Mouse (Mus musculus): ENCODE measurements around the gene Fbxw8.

The Fbxw8 gene

DNA sequence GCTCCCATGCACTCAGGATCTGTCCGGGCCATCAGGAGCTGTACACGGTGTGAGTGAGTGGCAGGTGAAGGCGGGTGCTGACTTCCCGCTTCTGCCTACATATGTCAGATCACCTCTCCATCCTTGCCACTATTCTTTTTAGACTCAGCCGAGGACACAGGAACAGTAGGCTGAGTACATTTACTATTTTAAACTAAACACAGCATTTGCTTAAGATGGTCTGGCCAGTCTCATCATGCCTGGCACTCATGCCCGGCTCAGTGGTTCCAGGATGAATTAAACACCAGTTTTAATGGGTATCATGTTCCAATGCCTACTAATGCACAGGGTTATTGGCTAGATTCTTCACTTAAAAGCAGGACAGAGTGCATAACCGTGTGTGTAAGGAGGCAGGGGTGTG, 42.2 kb downstream of the Fbxw8 start:
- in situ Hi-C loops (cut with MboI; ENCODE audit: unreplicated experiment in 2 of 2), result no loop called here

GRCm38 (mm10) chr5:118108794-118109440, 46.3 kb downstream of the Fbxw8 start:
- in situ Hi-C loops (cut with MboI; ENCODE audit: unreplicated experiment in 2 of 2), result no loop called here

DNA sequence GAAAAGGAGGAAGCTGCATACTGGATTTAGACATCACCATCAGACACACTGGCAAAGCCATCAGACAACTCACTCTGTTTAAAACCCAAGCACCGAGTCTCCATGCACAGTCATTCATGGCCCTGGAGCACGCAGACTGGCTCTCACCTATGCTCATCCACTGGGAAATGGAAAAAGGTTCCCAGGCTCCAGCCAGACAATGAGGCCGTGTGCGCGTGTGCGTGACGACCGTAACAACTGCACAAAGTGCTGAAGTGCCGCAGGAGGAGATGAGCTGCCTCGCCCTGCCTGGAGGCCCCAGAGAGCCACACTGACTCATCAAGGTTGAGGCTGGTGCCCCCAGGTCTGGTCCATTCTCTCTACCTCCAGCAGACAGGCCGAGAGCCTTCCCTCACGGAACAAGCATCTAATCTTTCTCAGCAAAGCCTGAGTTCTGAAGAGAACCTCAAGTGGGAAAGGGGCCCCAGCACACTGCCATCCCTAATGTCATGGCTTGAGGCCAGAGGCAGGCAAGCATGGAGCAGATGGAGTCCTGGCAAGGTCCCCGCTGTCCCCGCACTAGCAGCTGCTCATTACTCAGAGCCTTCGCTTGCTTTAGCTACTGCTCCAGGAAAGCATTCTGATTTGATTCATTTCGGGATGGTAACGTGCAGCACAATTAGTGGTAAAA, 47.0 kb downstream of the Fbxw8 start:
- in situ Hi-C loops (cut with MboI; ENCODE audit: unreplicated experiment in 2 of 2), result no loop called here

DNA sequence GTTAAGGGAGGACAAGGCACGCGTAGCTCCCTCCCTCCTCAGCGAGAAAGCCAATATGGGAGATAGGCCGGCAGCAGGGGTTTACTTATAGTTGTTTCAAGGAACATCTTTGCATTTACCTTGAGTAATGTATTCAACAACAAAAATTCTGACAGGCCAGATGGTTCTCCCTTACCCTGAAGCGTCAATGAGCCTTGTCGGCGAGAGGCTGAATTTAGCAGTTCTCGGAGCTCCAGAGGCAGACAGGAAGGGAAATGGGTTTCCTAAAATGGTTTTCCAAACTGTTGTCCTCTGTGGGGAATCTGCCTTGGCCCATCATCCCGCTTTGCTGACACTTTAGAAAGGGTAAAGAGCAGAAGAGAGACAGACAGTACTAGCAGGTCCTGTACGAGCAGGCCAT, 48.6 kb downstream of the Fbxw8 start:
- in situ Hi-C loops (cut with MboI; ENCODE audit: unreplicated experiment in 2 of 2), result no loop called here

DNA sequence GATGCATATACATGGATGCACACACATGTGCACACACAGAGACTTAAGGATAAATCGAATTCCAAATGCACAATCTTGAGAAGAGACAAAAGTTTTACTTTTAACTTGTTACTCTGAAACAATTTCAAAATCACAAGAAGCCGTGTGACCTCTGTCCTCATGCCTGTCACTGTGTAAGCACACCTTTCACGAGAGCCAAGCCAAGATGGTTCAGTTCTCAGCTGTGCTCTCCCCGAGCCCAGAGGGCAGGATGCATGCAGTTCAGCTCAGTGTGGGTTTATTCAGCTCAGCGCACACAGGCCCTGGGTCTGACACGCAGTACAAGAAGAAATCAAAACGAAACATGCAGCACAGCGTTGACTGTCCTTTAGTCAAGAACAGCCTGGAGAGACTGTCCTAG, 49.7 kb downstream of the Fbxw8 start:
- in situ Hi-C loops (cut with MboI; ENCODE audit: unreplicated experiment in 2 of 2), result no loop called here

DNA sequence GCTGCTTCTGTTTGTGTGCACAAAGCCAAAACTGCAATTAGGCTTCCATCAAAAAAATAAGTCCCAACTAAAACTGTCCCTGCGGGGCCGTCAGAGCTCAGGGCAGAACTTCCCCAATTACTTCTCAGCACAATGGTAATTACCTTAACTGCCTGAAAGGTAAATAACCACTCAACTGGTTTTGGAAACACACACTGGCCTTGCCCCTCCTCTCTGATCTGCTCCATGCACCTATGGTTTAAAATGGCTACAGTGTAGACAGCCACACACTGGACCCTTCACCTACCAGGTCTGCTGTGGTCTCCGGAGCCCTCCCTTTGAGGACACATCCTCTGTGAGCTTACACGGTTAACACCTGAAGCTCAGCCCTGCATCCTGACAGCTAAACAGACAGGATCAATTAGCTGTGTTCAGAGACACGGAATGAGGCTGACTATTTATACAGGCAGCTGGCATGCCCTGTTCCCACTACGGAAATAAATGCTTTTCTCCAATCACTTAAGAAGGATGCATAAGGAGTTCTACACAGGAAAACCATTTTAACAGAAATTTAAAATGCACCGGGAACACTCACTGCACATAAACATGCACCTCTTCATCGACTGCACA, 55.3 kb downstream of the Fbxw8 start:
- in situ Hi-C loops (cut with MboI; ENCODE audit: unreplicated experiment in 2 of 2), result loop anchor here in 1 of 2 experiments (25.0 kb wide), 1 partner anchor 662 kb away; no protein-coding TSS in a partner anchor

- in situ Hi-C loops (cut with MboI; ENCODE audit: unreplicated experiment in 2 of 2), result loop anchor here in 1 of 2 experiments (25.0 kb wide), 1 partner anchor 663 kb away; no protein-coding TSS in a partner anchor
Measured at GRCm38 (mm10) chr5:118099069-118099869, 56.0 kb downstream of the Fbxw8 start.

DNA sequence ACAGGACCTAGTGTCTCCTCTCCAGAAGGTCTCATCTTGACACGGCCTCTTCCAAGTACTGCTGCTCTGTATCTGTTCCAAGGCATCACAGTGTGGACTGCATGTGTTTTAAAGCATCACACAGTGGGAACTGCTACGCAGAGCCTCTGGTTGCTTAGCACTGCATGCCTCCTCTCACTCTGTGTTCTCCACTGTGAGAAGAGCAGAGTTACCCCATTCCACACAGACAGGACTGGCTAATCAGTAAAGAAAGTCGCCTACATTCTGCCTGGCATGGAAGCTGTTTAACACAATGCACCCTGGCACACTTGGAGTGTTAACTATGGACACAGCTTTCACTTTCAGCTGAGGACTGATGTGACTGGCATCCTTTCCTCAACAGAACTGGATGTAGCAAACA, 58.9 kb downstream of the Fbxw8 start:
- in situ Hi-C loops (cut with MboI; ENCODE audit: unreplicated experiment in 2 of 2), result loop anchor here in 1 of 2 experiments (25.0 kb wide), 1 partner anchor 666 kb away; no protein-coding TSS in a partner anchor

GRCm38 (mm10) chr5:118095849-118096248, 59.4 kb downstream of the Fbxw8 start:
- in situ Hi-C loops (cut with MboI; ENCODE audit: unreplicated experiment in 2 of 2), result loop anchor here in 1 of 2 experiments (25.0 kb wide), 1 partner anchor 666 kb away; no protein-coding TSS in a partner anchor

GRCm38 (mm10) chr5:118095433-118095832, 59.8 kb downstream of the Fbxw8 start:
- in situ Hi-C loops (cut with MboI; ENCODE audit: unreplicated experiment in 2 of 2), result loop anchor here in 1 of 2 experiments (25.0 kb wide), 1 partner anchor 667 kb away; no protein-coding TSS in a partner anchor

DNA sequence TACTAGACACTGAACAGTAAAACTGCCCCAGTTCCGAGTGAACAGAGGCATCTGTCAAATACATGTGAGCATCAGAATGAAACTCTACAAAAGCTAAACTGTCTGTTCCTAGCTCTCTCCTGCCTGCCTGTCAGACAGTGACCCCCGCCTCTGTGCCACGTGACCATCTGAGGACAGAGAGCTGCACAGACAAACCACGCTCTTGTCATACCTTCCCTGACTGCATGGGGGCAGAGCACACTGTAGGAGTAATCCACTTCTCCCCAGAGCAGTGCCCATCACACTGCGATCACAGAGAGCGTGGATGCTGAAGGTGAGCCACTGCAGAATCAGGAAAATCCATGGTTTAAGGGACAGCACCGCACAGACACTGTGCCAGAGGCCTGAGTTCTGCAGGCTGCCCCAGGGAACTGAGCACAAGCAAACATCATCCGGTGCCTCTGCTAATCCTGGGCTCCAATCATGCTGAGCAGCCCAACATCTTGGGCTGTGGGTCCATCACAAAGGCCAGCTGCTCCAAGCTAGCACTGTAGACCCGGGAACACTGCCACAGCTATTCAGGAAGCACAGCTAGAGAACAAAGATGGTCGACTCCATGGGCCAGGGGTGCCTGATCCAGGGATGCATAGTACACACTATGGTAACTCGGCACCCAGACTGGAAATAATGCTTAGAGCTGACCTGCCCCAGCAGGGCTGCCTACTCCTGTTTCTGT, 61.8 kb downstream of the Fbxw8 start:
- in situ Hi-C loops (cut with MboI; ENCODE audit: unreplicated experiment in 2 of 2), result loop anchor here in 1 of 2 experiments (25.0 kb wide), 1 partner anchor 669 kb away; no protein-coding TSS in a partner anchor

DNA sequence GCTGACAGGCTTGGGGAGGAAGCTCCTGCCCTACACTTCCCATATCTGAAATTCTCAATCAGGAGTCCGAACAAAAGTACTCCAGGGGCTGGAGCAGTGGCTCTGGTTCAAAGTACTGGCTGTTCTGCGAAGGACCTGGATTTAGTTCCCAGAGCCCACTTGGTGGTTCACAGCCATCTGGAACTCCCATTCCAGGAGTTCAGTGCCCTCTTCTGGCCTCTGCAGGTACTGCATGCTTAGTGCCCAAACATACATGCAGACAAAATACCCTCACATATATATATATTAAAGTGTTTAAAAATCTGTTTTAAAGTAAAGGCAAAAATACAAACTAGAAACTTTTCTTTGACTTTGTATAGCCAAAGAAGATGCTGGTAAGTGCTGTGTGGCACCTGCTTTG, 64.4 kb downstream of the Fbxw8 start:
- in situ Hi-C loops (cut with MboI; ENCODE audit: unreplicated experiment in 2 of 2), result loop anchor here in 1 of 2 experiments (25.0 kb wide), 1 partner anchor 671 kb away; no protein-coding TSS in a partner anchor

DNA sequence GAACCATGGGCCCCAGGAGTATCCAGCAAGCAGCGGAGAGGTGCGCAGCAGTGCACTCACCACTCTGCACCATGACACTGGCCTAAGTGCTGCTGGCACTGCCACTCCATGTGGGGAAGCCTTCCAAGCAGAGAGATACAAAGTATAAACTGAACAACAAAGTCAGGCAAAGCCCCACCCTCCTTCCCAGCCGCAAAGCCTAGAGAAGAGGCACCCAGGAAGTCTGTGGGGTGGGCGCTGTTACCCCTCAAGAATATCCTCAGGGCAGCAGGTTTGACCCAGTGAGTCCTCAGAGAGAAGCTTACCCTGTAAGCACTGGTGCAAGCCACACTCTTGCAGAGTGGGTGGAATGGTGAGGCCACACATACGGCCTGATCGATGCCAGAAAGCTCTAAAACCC, 65.2 kb downstream of the Fbxw8 start:
- in situ Hi-C loops (cut with MboI; ENCODE audit: unreplicated experiment in 2 of 2), result loop anchor here in 1 of 2 experiments (25.0 kb wide), 1 partner anchor 672 kb away; no protein-coding TSS in a partner anchor

DNA sequence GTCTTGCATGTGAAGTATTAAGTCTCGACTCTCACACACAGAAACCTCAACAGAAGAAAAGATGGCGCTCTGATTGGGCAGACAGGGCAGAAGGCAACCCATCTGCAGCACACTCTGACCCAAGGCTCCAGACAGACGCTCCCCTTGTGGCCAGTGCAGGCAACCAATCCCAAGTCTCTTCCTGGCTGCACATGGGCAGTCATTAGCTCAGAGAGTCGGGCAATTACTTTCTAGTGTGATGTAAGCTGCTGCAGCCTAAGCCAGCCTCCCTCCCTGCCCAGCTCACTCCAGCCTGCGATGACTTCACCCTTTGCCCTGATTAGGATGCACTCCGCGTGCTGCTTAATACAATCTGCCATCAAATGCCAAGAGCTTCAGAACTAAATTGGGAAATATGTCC, 66.2 kb downstream of the Fbxw8 start:
- in situ Hi-C loops (cut with MboI; ENCODE audit: unreplicated experiment in 2 of 2), result loop anchor here (10.0 to 25.0 kb wide), 2 partner anchors 156 to 673 kb away; partner anchors contain the start of genes 2410131K14Rik (in 1 of the 2) and Rnft2 (in 1 of the 2)

DNA sequence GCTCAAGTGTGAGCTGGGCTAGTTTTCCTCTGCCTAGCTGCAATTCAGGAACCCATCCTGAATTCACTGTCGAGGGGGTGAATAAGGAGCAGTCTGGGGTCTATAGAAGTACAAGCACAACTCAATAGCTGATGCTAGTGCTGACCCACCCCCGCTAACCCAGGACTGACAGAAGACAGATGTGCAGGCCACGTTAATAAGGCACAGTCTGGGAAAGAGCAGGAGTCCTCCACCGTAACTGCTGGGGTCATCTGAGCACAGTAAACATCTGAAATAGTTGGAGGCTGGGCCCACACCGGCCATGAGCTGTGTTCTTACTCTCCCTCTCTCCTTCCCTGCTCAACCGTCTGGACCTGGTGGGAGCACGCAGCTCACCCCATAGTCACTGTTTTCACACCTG, 68.3 kb downstream of the Fbxw8 start:
- in situ Hi-C loops (cut with MboI; ENCODE audit: unreplicated experiment in 2 of 2), result loop anchor here (10.0 to 25.0 kb wide), 2 partner anchors 158 to 675 kb away; partner anchors contain the start of genes 2410131K14Rik (in 1 of the 2) and Rnft2 (in 1 of the 2)

- in situ Hi-C loops (cut with MboI; ENCODE audit: unreplicated experiment in 2 of 2), result loop anchor here (10.0 to 25.0 kb wide), 2 partner anchors 159 to 677 kb away; partner anchors contain the start of genes 2410131K14Rik (in 1 of the 2) and Rnft2 (in 1 of the 2)
Measured at GRCm38 (mm10) chr5:118085313-118085712, 70.0 kb downstream of the Fbxw8 start.

- in situ Hi-C loops (cut with MboI; ENCODE audit: unreplicated experiment in 2 of 2), result loop anchor here (5.0 to 25.0 kb wide), 3 partner anchors 161 to 678 kb away; partner anchors contain the start of genes 2410131K14Rik (in 2 of the 2) and Rnft2 (in 2 of the 2)
Measured at GRCm38 (mm10) chr5:118084171-118084727, 71.0 kb downstream of the Fbxw8 start.

DNA sequence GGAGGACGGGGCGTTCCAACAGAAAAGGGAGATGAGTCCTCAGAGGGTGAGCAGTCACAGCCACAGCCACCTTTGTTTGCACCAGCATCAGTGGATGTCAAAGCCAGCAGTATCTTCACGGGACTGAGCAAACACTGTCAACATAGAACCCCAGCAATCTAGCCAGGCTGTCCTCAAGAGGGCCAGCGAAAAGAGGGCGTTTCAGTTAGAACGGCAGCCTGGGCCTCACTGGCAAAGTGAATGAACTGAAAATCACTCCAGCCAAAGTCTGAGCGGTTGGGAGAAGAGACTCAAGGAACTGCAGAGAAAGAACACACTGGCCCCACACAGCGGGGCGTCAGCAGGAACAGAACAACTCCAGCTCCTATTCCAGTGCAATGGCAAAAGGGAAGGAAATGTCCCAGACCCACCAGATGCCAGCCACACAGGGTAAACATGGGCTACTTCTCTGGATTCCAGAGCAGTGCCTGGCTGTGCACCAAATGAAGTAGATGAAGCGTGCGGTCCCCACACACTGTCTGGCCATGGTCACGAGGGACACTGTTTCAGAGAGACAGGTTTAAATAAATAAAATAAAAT, 72.1 kb downstream of the Fbxw8 start:
- in situ Hi-C loops (cut with MboI; ENCODE audit: unreplicated experiment in 2 of 2), result loop anchor here (5.0 to 25.0 kb wide), 3 partner anchors 162 to 679 kb away; partner anchors contain the start of genes 2410131K14Rik (in 2 of the 2) and Rnft2 (in 2 of the 2)
